42 mouse cellular contexts compared by ENCODE assay signal in genomic region chr1:82771022-82771586, GRCm38 (mm10). TPM values are rescaled to one million over a fixed set of nuclear protein-coding genes. Genes with fewer than 3 reads are reported as not detected.
DNase-seq lines count a peak whose midpoint lies in the region; ATAC-seq and TF ChIP-seq lines count a peak whose summit lies in the region.
"Had no signal": no experiment of that assay in that cellular context is flagged by ENCODE, and none has a peak within 500 bp of the region (broad histone marks: within the 10 kb centered on the region; RNA-seq: fewer than 3 reads in every experiment).

Gene Gm47791, minus strand, starts transcription at chr1:82771243.

- no peaks in the 10 kb centered on the region for H3K4me1 ChIP-seq in lung, embryonic 15.5 days
- H3K4me1 ChIP-seq in ES-Bruce4 (ENCODE audit: control insufficient read depth, insufficient read depth, low read length) (no peaks in the 10 kb centered on the region), MEL (ENCODE audit: control insufficient read depth in 1 of 2, insufficient read depth in 2 of 2, low read length in 2 of 2) (peaks cover 0 to 8% of the 10 kb centered on the region in 2 experiments; a peak in 1 of 4 replicates)
- no peaks in the 10 kb centered on the region for H3K4me1 ChIP-seq in cortical plate, adult 2 months (ENCODE audit: control insufficient read depth, insufficient read depth, low read length)
- H3K4me1 ChIP-seq: embryonic facial prominence, embryonic 13.5 days; hindbrain, embryonic 15.5 days; limb, embryonic 10.5 days; limb, embryonic 15.5 days; midbrain, embryonic 10.5 days; midbrain, embryonic 15.5 days had no signal

- H3K4me2 ChIP-seq in lung, embryonic 15.5 days: no peak within 1 kb of the TSS
- H3K4me2 ChIP-seq: embryonic facial prominence, embryonic 13.5 days; heart, embryonic 13.5 days; hindbrain, embryonic 15.5 days; limb, embryonic 15.5 days; midbrain, embryonic 15.5 days had no signal

- H3K27me3 ChIP-seq in lung, embryonic 15.5 days: no peaks in the 10 kb centered on the region
- H3K27me3 ChIP-seq in ES-Bruce4 (ENCODE audit: control insufficient read depth, insufficient read depth, low read length, poor library complexity, severe bottlenecking): no peaks in the 10 kb centered on the region
- H3K27me3 ChIP-seq in MEL (ENCODE audit: control insufficient read depth in 1 of 2, insufficient read depth in 2 of 2, low read length in 2 of 2): no peaks in the 10 kb centered on the region
- H3K27me3 ChIP-seq: CH12.LX; embryonic facial prominence, embryonic 13.5 days; heart, embryonic 13.5 days; hindbrain, embryonic 15.5 days; limb, embryonic 15.5 days; midbrain, embryonic 15.5 days; Patski had no signal

- H3K27ac ChIP-seq in lung, embryonic 15.5 days: no peak within 1 kb of the TSS
- H3K27ac ChIP-seq in ES-Bruce4 (ENCODE audit: insufficient read depth, low read length) (no peak within 1 kb of the TSS), MEL (ENCODE audit: control insufficient read depth, low read depth, low read length) (no peak within 1 kb of the TSS)
- peak within 1 kb of the TSS; percentile 71 for H3K27ac ChIP-seq in cortical plate, adult 2 months (ENCODE audit: insufficient read depth, low read length)
- H3K27ac ChIP-seq: embryonic facial prominence, embryonic 13.5 days; gastrocnemius, adult 2 months; heart, adult 2 months; heart, embryonic 13.5 days; hindbrain, embryonic 15.5 days; limb, embryonic 10.5 days; limb, embryonic 15.5 days; midbrain, embryonic 10.5 days; midbrain, embryonic 15.5 days had no signal

- no peak for TF ChIP-seq RAD21 in MEL (IDR thresholded peaks at IDR 0.05; ENCODE audit: low read depth, low read length)

- no peaks in the 10 kb centered on the region for H3K9me3 ChIP-seq in lung, embryonic 15.5 days
- peaks cover 2% of the 10 kb centered on the region; the same call in 1 of the 2 replicates for H3K9me3 ChIP-seq in ES-Bruce4 (replicated peaks; ENCODE audit: control insufficient read depth, insufficient read depth, low read length, poor library complexity, severe bottlenecking)
- no peaks in the 10 kb centered on the region for H3K9me3 ChIP-seq in MEL (replicated peaks; ENCODE audit: insufficient read depth, low read length)
- H3K9me3 ChIP-seq: embryonic facial prominence, embryonic 13.5 days; heart, embryonic 13.5 days; hindbrain, embryonic 15.5 days; limb, embryonic 10.5 days; limb, embryonic 15.5 days; midbrain, embryonic 10.5 days; midbrain, embryonic 15.5 days had no signal

- no peaks in the 10 kb centered on the region for H3K36me3 ChIP-seq in lung, embryonic 15.5 days
- H3K36me3 ChIP-seq in ES-Bruce4 (ENCODE audit: control insufficient read depth, insufficient read depth, low read length, poor library complexity, severe bottlenecking): no peaks in the 10 kb centered on the region
- H3K36me3 ChIP-seq in MEL (ENCODE audit: control insufficient read depth in 1 of 2, insufficient read depth in 2 of 2, low read length in 2 of 2): peaks cover 0 to 9% of the 10 kb centered on the region in 2 experiments; a peak in 2 of 4 replicates
- H3K36me3 ChIP-seq: embryonic facial prominence, embryonic 13.5 days; heart, embryonic 13.5 days; hindbrain, embryonic 15.5 days; limb, embryonic 10.5 days; limb, embryonic 15.5 days; midbrain, embryonic 10.5 days; midbrain, embryonic 15.5 days had no signal

- TF ChIP-seq POLR2A in ES-Bruce4 (IDR thresholded peaks at IDR 0.05; ENCODE audit: insufficient read depth, low read length): no peak
- TF ChIP-seq POLR2A in MEL (IDR thresholded peaks at IDR 0.05; ENCODE audit: control insufficient read depth in 1 of 2, insufficient read depth in 1 of 2, low read depth in 1 of 2, low read length in 2 of 2, poor library complexity in 1 of 2): no peak
- no peak for TF ChIP-seq POLR2A in cortical plate, adult 2 months (IDR thresholded peaks at IDR 0.05; ENCODE audit: extremely low read depth, insufficient read depth, low read length)

- peak; percentile 19; the same call in 1 of the 2 replicates for ATAC-seq in lung, embryonic 15.5 days (ENCODE audit: borderline replicate concordance, extremely low read depth, low FRiP score, low TSS enrichment)
- ATAC-seq: forebrain, embryonic 16.5 days; midbrain, embryonic 15.5 days; Patski had no signal

- TF ChIP-seq CTCF in ES-Bruce4 (IDR thresholded peaks at IDR 0.05; ENCODE audit: low read depth, low read length) (no peak), MEL (IDR thresholded peaks at IDR 0.05 in 2 of 3, conservative IDR thresholded peaks at IDR 0.05 in 1 of 3; ENCODE audit: control insufficient read depth in 1 of 3, insufficient read depth in 1 of 3, low read depth in 2 of 3, low read length in 3 of 3, poor library complexity in 1 of 3, severe bottlenecking in 1 of 3) (no peak)
- no peak for TF ChIP-seq CTCF in cortical plate, adult 2 months (IDR thresholded peaks at IDR 0.05; ENCODE audit: extremely low read depth, insufficient read depth, low read length)

- no peak for DNase-seq in lung, postnatal 4 days
- peak; percentile 84 for DNase-seq in MEL (ENCODE audit: low read depth, low spot score)
- no peak for DNase-seq in layer of hippocampus, adult 18-20 months (ENCODE audit: low spot score in 2 of 2)
- no peak for DNase-seq in spleen, postnatal 10 days (ENCODE audit: low spot score in 2 of 2)
- DNase-seq: adrenal gland, adult 8-10 months; cerebellum, adult 11 months; cerebellum, adult 9-11 months; gastrocnemius, adult 2 months; gastrocnemius, postnatal 36 days; heart, adult 2 months; heart, postnatal 10 days; kidney, adult 18-20 months; kidney, postnatal 36 days; lung, postnatal 14 days; right cerebral cortex, postnatal 25 days; thymus, postnatal 4 days had no signal

- no peak within 1 kb of the TSS for H3K9ac ChIP-seq in lung, embryonic 15.5 days
- H3K9ac ChIP-seq in ES-Bruce4 (ENCODE audit: low read depth, poor library complexity, severe bottlenecking) (no peak within 1 kb of the TSS; the same call in 1 of the 2 replicates), MEL (ENCODE audit: control insufficient read depth, low read depth, low read length, poor library complexity, severe bottlenecking) (peak within 1 kb of the TSS; percentile 48)
- H3K9ac ChIP-seq: embryonic facial prominence, embryonic 13.5 days; heart, embryonic 13.5 days; hindbrain, embryonic 15.5 days; limb, embryonic 15.5 days; midbrain, embryonic 15.5 days had no signal

- no peak within 1 kb of the TSS for H3K4me3 ChIP-seq in lung, embryonic 15.5 days
- H3K4me3 ChIP-seq in ES-Bruce4 (ENCODE audit: low read depth, low read length): peak within 1 kb of the TSS; percentile 67
- peak within 1 kb of the TSS; percentile 49 to 57 for H3K4me3 ChIP-seq in MEL (ENCODE audit: control insufficient read depth in 1 of 2, insufficient read depth in 1 of 2, low read depth in 2 of 2, low read length in 2 of 2)
- H3K4me3 ChIP-seq in cortical plate, adult 2 months (ENCODE audit: insufficient read depth, low read length): no peak within 1 kb of the TSS
- H3K4me3 ChIP-seq: embryonic facial prominence, embryonic 13.5 days; gastrocnemius, adult 2 months; heart, adult 2 months; heart, embryonic 13.5 days; hindbrain, embryonic 15.5 days; limb, embryonic 10.5 days; limb, embryonic 15.5 days; midbrain, embryonic 10.5 days; midbrain, embryonic 15.5 days had no signal

- no peaks in the 10 kb centered on the region; the same call in 1 of the 2 replicates for H3K79me2 ChIP-seq in MEL (ENCODE audit: control insufficient read depth, insufficient read depth, low read length, poor library complexity)

- TF ChIP-seq EP300 in ES-Bruce4 (IDR thresholded peaks at IDR 0.05; ENCODE audit: insufficient read depth, low read depth, low read length) (no peak), MEL (IDR thresholded peaks at IDR 0.05; ENCODE audit: low read depth in 1 of 2, low read length in 2 of 2) (no peak)

- WGBS in lung, embryonic 15.5 days: 82% methylated on average over 15 of the region's 15 CpGs

TF ChIP-seq in MEL, 35 proteins besides CTCF, POLR2A, EP300 and RAD21 (continues in another document):
- TF ChIP-seq POLR2AphosphoS5 (IDR thresholded peaks at IDR 0.05; ENCODE audit: borderline replicate concordance, low read depth, low read length): no peak
- no peak for TF ChIP-seq UBTF (IDR thresholded peaks at IDR 0.05; ENCODE audit: borderline replicate concordance, insufficient read depth, low read depth, low read length)
- peak; percentile 59 for TF ChIP-seq ETS1 (IDR thresholded peaks at IDR 0.05; ENCODE audit: low read depth, low read length)
- no peak for TF ChIP-seq CHD1 (IDR thresholded peaks at IDR 0.05; ENCODE audit: low read depth, low read length)
- TF ChIP-seq BHLHE40 (IDR thresholded peaks at IDR 0.05; ENCODE audit: borderline replicate concordance, low read depth, low read length): peak; percentile 46; the same call in 1 of the 2 replicates
- TF ChIP-seq USF1 (IDR thresholded peaks at IDR 0.05; ENCODE audit: low read depth, low read length): peak; percentile 80
- TF ChIP-seq NELFE (IDR thresholded peaks at IDR 0.05; ENCODE audit: low read depth, low read length): no peak
- TF ChIP-seq MYB (IDR thresholded peaks at IDR 0.05; ENCODE audit: low read depth, low read length): no peak
- no peak for TF ChIP-seq MAFK (IDR thresholded peaks at IDR 0.05; ENCODE audit: borderline replicate concordance, low read depth, low read length)
- peak; percentile 96 for TF ChIP-seq MYC (IDR thresholded peaks at IDR 0.05; ENCODE audit: low read depth, low read length)
- TF ChIP-seq MEF2A (IDR thresholded peaks at IDR 0.05; ENCODE audit: extremely low read depth, insufficient replicate concordance, low read depth, low read length, poor library complexity, severe bottlenecking): no peak
- no peak for TF ChIP-seq RCOR1 (IDR thresholded peaks at IDR 0.05; ENCODE audit: low read depth, low read length)
- no peak for TF ChIP-seq ZMIZ1 (IDR thresholded peaks at IDR 0.05; ENCODE audit: low read depth, low read length)
- TF ChIP-seq ZKSCAN1 (IDR thresholded peaks at IDR 0.05; ENCODE audit: low read depth, low read length): no peak
- TF ChIP-seq MXI1 (IDR thresholded peaks at IDR 0.05; ENCODE audit: low read depth, low read length): peak; percentile 99
- TF ChIP-seq SIN3A (IDR thresholded peaks at IDR 0.05; ENCODE audit: low read length): peak; percentile 98
- peak; percentile 83 for TF ChIP-seq TBP (IDR thresholded peaks at IDR 0.05; ENCODE audit: low read depth, low read length)
- TF ChIP-seq MAX (IDR thresholded peaks at IDR 0.05; ENCODE audit: low read length): peak; percentile 99
- TF ChIP-seq GABPA (IDR thresholded peaks at IDR 0.05; ENCODE audit: low read depth, low read length): no peak
- TF ChIP-seq SMC3 (IDR thresholded peaks at IDR 0.05; ENCODE audit: low read depth, low read length): no peak

RNA-seq across cellular contexts. Expression of gene Gm47791, which starts in this region (rescaled TPM):
- polyA plus RNA-seq in lung, embryonic 15.5 days (2015; fragmentation: Nextera tagmentation; extraction: Ambion mirVana): not detected in 2 replicates
- polyA plus RNA-seq in ES-Bruce4 (2011; ENCODE audit: insufficient read depth, insufficient read length, low read depth, missing spikeins) (not detected in 2 replicates), MEL (2012; ENCODE audit: insufficient read depth in 1 of 2, insufficient read length in 2 of 2, low read depth in 1 of 2, low replicate concordance in 2 of 2, missing spikeins in 1 of 2) (not detected)
- not detected in 2 replicates for total RNA-seq in MEL (2012; rRNA removed)
- polyA plus RNA-seq in cortical plate, adult 2 months (2012; rRNA removed): not detected in 2 replicates
- not detected for total RNA-seq in layer of hippocampus, adult 18-20 months (2021)
- total RNA-seq: adrenal gland, adult 8-10 months; CH12.LX; gastrocnemius, adult 2 months; gastrocnemius, postnatal 36 days; heart, adult 2 months; heart, postnatal 10 days; hematopoietic stem cell, adult 5-6 weeks; layer of hippocampus, adult 8-10 months; layer of hippocampus, postnatal 25 days; megakaryocyte progenitor cell, adult 5-6 weeks; neutrophil, adult 5-6 weeks had no signal
- polyA plus RNA-seq: C2C12; embryonic facial prominence, embryonic 13.5 days; forebrain, embryonic 11.5 days; forebrain, embryonic 16.5 days; heart, adult 2 months; heart, embryonic 13.5 days; hindbrain, embryonic 15.5 days; intestine, embryonic 14.5 days; kidney, embryonic 16.5 days; limb, embryonic 10.5 days; limb, embryonic 15.5 days; liver, embryonic 16.5 days; midbrain, embryonic 10.5 days; midbrain, embryonic 15.5 days; neural tube, embryonic 11.5 days; Patski; stomach, embryonic 16.5 days; thymus, postnatal 0 days had no signal

Comparison
In these comparisons a context has a peak if more than half of its experiments do, and no peak if none do; other contexts are left out.
1. Peak in ATAC-seq in lung, embryonic 15.5 days; RNA of the gene not detected or under 1 TPM.
2. Peak in DNase-seq, H3K4me3 ChIP-seq and H3K9ac ChIP-seq in MEL; RNA of the gene not detected or under 1 TPM.